Mouse (Mus musculus) activated CD4-positive, CD25-positive, alpha-beta regulatory T cell, adult 9 weeks (primary cell): ENCODE results near the gene Otop2. TPM values are rescaled to one million over a fixed set of nuclear protein-coding genes. Genes with fewer than 3 reads are reported as not detected.

Experiments
- polyA plus RNA-seq: library from polyadenylated mRNA; unstranded; fragments of 100-300 nt; shearing (Covaris generic); gene quantifications from one replicate; pipeline ENCODE4 v1.2.1, GENCODE M21; 2017

The Otop2 gene
- polyA plus RNA-seq, result not detected

DNA sequence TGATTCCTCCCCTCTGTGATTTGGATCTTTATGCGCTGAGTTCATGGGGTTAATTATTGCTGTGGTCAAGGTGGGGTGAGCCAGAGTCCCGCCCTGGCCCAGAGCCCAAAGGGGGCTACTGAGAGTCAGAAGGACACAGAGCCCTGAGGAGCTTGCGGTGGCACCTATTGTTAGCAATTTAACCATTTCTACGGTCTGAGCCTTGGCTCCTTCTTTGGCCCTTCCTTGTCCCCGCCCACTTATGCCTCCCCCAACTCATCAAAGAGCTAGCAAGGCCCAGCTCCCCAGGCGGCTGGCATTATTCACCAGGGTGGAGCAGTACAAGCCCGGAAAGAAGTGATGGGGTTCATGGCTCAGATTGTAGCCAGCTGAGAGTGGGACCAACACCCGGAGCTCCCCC, at the start of gene Otop2:
Gene Otop2 (plus strand): TSS at position 301 of the 400 bp plus-strand sequence.

DNA sequence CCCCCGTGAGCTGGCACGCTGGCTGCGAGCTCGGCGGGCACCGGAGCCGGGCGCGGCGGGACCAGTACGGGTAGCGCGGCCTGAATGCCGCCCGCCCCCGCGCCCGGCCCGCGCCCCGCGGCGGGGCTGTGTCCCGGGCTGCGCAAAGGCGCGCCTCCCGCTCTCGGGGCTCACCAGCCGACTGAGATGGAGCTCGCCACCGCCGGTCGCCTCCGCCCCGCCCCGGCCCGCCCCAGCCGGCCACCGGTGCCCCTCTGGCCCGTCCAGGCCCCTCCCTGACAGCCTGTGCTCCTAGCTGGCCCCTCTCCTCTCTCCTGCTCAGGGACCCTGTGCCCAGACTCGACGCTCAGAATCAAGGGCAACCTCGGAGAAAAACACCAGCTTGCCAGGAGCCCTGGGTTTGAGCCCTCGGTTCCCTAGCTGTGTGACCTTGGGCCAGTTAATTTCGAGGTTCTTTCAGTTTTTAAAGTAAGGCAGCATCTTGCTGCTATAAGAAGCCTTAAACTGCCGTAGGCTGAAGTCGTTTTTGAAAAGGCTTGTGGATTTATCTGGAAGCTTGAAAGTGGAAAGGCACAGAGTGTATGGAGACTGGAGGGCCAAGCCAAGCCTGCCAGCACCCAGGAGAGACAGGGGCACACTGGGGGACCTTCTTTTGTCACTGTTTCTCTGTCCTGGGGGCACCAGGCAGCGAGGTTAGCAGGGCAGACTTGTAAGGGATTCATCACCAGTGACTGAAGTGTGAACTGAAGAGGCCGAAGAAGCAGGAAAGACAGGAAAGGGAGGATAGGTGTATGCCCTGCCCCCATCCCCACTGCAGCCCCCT, 39.7 kb upstream of the Otop2 start, which contains the start of gene Grin2c:
Gene Grin2c (minus strand): TSS at position 183 of the 823 bp plus-strand sequence.

DNA sequence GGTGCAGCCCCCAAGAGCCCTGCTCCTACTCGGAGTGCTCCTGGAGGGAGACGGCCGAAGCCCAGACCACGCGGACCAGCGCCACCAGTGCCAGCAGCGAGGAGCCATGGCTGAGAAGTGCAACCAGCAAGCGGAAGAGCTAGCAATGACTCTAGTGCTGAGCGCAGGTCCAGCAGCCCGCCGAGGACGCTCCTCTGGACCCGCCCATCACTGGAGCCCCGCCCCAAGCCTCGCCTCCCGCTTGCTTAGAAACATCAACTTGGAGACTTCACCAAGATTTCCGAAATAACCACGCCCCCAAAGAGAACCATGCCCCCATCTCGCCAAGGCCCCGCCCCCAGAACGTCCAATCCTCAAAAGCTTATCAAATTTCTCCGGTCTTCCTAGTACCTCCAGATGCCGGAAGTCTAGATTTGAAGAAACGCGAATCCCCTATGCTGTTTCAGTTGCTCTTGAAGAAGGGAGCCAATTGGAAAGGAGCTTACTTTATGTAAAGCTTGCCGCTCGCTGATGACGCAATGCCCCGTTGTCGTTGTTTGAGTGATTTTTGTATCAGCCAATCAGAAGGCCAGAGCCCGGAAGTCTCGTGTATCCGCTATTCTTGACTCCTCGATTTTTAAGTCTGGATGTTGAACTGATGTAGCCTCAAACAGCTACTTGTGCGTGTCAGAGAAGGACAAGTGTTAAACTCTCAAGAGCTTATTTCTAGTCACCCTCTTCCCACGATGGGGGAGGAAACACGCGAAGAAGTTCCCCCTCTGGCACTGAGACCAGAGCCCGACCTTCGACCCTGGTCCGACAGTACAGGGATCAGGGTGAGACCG, 30.0 kb upstream of the Otop2 start, which contains the start of gene Fdxr:
Gene Fdxr (minus strand): TSS at position 271 of the 824 bp plus-strand sequence.

DNA sequence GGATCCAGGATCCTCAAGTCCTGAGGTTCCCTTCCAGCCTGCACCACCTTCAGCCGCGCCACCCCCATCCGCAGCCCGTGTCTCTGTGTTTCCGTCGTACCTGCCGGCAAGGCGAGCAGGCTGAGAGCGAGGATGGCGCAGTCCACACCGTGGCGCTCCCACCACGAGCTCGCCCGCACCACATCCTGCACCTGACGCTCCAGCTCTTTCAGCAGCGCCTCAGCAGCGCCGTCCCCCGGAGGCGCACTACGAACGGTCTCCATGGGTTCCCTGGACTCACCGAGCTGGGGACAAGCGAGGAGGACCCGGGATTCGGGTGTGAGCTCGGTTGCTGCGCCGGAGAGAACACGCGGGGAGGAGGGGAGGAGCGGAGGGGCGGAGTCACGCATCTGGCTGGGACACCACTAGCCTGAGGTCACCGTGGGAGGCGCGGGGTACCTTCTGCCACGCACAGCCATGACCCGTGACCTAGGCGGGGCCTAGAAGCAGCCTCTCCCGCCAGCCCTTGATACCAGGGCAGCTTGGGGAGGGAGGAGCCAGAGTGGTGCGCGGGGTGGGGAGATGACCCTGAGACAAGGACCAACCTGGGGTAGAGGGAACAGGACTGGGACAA, 9.6 kb upstream of the Otop2 start, which contains the start of gene Fads6:
Gene Fads6 (minus strand): TSS at position 450 of the 613 bp plus-strand sequence.

DNA sequence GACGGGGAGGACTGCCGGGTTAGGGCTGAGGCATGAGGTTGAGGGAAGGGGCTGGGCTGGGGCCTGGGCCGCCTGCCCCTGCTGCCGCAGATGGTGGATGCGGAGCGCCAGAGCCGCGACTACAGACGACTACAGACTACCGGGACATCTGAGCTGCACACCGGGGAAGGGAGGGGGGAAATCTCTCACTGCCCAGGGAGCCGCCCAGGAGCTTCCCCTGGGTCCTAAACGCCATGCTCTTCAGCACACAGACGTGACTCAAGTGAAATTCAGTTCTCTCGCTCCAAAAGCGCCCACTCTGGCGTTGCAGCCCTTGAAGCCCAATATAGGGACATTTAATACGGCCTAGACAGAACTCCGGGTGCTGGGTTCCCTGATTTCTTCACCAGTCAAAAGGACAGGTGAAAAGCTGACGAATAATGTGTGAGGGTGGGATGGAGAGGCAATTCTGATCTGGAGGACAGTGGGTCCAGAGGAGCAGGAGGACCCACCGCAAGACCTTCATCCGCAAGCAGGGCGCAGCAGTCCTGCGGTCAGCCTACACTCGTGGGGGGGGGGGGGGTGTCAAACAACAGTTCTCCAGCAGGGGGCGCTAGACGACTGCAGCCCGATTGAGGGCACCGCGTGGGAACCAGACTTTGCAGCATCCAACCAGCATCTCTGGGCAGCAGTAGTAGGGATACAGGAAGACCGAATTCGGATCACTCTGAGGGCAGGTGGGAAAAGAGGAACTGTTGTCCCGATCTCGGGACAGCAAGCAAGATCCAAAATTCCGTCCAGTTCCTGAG, 15.1 kb downstream of the Otop2 start, which contains the start of gene Ush1g:
Gene Ush1g (minus strand): TSS at position 136 of the 788 bp plus-strand sequence.

DNA sequence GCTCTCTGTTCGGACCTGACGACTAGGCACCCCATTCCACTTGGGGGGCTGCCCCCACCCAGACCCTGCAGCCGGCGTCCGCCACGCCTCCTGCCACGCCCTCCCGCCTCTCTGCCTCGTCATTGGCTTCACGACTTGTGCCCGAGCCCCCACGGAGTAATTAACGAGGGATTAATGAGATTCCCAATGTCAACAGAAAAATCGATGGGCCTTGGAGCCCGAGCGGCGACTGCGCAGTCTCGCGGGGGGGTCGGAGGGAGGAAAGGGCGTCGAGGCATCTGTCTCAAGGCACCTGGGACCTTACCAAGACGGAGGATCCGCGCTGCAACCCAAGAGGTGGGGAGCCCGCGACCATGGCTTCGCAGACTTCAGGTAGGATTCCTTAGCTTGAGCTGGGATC, 27.6 kb downstream of the Otop2 start, which contains the start of gene Otop3:
Gene Otop3 (plus strand): TSS at position 201 of the 400 bp plus-strand sequence.

DNA sequence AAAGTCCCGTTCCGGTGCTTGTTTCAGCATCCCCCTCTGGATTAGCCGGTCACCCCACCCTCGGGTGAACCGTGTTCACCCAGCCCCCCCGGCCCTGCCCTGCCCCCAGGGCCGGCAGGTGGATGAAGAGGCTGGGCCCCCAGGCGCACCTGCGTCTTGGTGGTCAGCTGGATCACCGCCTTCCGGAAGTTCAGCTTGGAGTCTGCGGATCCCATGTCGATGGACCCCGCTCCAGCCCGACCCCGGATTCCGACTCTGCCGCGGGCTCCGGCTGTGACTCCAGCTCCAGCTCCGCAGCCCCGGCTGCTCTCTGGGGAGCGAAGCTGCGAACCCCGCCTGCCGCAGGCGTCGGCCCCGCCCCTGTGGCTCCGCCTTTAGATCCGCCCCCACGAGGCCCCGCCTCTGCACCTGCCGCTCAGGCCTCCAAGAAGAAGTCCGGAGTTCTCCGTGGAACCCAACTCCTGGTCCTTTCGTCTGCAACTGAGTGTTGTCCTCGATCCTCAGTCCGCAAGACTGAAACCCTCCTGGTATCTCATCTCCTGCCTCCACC, 60.5 kb downstream of the Otop2 start, which contains the start of gene Hid1:
Gene Hid1 (minus strand): TSS at position 362 of the 550 bp plus-strand sequence.

Other genes with a start within 250 kb of the Otop2 start
- gene Cd300e, start 245.0 kb upstream of the Otop2 start, polyA plus RNA-seq, result 0.51 TPM
- 198 TPM for gene Rab37, start 215.7 kb upstream of the Otop2 start, polyA plus RNA-seq
- 0.75 TPM for gene Cd300lf, start 173.2 kb upstream of the Otop2 start, polyA plus RNA-seq
- gene Slc9a3r1, start 143.8 kb upstream of the Otop2 start, polyA plus RNA-seq, result 578 TPM
- 18.5 TPM for gene Tmem104, start 119.7 kb upstream of the Otop2 start, polyA plus RNA-seq
- 17.9 TPM for gene Nat9, start 119.3 kb upstream of the Otop2 start, polyA plus RNA-seq
- not detected for gene Grin2c, start 39.9 kb upstream of the Otop2 start, polyA plus RNA-seq
- 37.9 TPM for gene Fdxr, start 30.1 kb upstream of the Otop2 start, polyA plus RNA-seq
- gene Fads6, start 9.5 kb upstream of the Otop2 start, polyA plus RNA-seq, result 1.2 TPM
- not detected for gene Ush1g, start 14.9 kb downstream of the Otop2 start, polyA plus RNA-seq
- gene Otop3, start 27.6 kb downstream of the Otop2 start, polyA plus RNA-seq, result not detected
- gene Hid1, start 60.6 kb downstream of the Otop2 start, polyA plus RNA-seq, result 3.7 TPM
- not detected for gene Cdr2l, start 74.8 kb downstream of the Otop2 start, polyA plus RNA-seq
- gene Mrpl58, start 96.6 kb downstream of the Otop2 start, polyA plus RNA-seq, result 163 TPM
- gene Atp5h, start 112.8 kb downstream of the Otop2 start, polyA plus RNA-seq, result 739 TPM
- gene Kctd2, start 113.0 kb downstream of the Otop2 start, polyA plus RNA-seq, result 3.2 TPM
- gene Trim80, start 133.4 kb downstream of the Otop2 start, polyA plus RNA-seq, result 0.13 TPM
- gene Slc16a5, start 155.3 kb downstream of the Otop2 start, polyA plus RNA-seq, result 6.2 TPM
- gene Armc7, start 168.5 kb downstream of the Otop2 start, polyA plus RNA-seq, result 90.8 TPM
- 379 TPM for gene Nt5c, start 184.7 kb downstream of the Otop2 start, polyA plus RNA-seq
- 580 TPM for gene Jpt1, start 207.2 kb downstream of the Otop2 start, polyA plus RNA-seq
- 787 TPM for gene Sumo2, start 229.1 kb downstream of the Otop2 start, polyA plus RNA-seq